Mouse (Mus musculus): Measurements from ENCODE around the gene Hist1h2ak. TPM values are rescaled to one million over a fixed set of nuclear protein-coding genes. Genes with fewer than 3 reads are reported as not detected.
"Not testable (repeated sequence)": the region's sequence is repeated elsewhere in the genome, so short reads cannot be mapped to it uniquely, and the experiment has no call there.

Hist1h2ak gene
- polyA plus RNA-seq, 1 experiment: 26.4 TPM

DNA sequence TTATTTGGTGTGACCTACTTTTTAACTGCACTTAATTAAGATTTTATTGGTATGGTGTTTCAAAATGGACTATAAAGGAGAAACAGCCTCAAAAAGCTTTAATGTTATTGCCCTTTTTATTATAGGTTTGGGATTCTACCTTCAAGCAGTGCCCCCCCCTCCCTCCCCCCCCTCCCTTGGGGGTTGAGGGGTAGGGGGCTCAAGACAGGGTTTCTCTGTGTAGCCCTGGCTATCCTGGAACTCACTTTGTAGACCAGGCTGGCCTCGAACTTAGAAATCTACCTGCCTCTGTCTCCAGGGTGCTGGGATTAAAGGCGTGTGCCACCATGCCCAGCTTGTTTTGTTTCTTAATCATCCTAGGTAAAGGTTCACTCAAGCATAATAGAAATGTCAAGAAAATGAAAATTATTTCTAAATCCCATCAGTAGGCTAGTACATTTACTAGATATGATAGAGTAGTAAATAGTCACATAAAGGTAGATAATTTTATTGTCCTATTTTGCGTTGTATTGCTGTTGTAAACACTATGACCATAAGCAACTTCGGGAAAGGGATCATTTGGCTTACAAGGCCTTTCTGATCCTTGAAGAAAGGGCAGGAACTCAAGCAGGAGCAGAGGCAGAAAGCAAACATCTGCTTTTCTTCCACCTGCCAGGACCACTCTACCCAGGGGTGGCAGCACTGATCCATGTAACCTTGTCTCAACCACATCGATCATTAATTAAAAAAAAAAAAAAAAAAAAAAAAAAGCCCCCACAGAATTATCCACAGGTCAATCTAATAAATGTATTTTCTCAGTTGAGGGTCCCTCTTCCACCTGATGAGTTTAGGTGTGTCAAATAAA is 30.4 kb downstream of the Hist1h2ak start:
- DNase-seq (ENCODE audit: low read depth): peak; percentile 26
- no peak for TF ChIP-seq CTCF (IDR thresholded peaks at IDR 0.05; ENCODE audit: borderline replicate concordance, extremely low read depth, insufficient read depth, insufficient read length)
- TF ChIP-seq POLR2A (IDR thresholded peaks at IDR 0.05; ENCODE audit: borderline replicate concordance, extremely low read depth, insufficient read depth, insufficient read length, poor library complexity, severe bottlenecking): no peak

DNA sequence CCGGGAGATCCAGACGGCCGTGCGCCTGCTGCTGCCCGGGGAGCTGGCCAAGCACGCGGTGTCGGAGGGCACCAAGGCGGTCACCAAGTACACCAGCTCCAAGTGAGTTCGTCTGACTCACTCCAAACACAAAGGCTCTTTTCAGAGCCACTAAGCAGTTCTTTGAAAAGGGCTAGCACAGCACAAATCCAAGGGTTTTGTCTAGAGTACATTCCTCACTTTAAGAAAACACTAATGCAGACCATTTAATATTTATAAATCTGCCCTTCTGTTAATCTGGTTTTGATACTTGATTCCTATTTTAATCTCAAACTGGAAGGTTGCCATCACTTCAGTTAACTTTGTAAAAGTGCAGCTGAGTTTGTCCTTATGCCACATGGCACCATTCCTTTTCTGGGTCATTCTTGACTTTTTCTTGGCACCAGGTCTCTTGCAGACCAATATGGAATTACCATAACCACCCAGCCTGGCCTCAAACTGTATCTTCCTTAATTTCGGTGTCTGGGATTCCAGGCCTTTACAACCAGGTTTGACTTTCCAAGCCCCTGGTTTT is 31.2 kb downstream of the Hist1h2ak start:
- DNase-seq (ENCODE audit: low read depth): peak; percentile 70
- TF ChIP-seq CTCF (IDR thresholded peaks at IDR 0.05; ENCODE audit: borderline replicate concordance, extremely low read depth, insufficient read depth, insufficient read length) (no peak), POLR2A (IDR thresholded peaks at IDR 0.05; ENCODE audit: borderline replicate concordance, extremely low read depth, insufficient read depth, insufficient read length, poor library complexity, severe bottlenecking) (0 out of 2 replicates have a peak, but pooled peaks have one; percentile 5)

DNA sequence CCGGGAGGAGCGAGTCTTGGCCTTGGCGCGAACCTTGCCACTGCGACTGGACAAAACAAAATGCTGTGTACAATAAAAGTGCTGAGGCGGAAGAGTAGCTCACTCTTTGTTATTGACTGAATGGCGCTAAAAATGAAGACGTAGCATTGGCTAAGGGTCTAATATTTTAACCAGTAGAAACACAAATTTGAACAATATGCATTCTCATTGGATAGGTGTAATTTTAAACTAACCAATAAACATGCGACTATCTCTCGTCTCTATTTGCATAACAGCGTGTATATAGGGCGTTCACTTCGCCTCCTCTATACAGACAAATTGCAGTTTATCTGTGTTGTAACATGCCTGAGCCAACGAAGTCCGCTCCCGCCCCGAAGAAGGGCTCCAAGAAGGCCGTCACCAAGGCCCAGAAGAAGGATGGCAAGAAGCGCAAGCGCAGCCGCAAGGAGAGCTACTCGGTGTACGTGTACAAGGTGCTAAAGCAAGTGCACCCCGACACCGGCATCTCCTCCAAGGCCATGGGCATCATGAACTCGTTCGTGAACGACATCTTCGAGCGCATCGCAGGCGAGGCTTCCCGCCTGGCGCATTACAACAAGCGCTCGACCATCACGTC is 31.8 kb downstream of the Hist1h2ak start, which contains the start of gene Hist1h2bm:
Gene Hist1h2bm, plus strand, starts transcription at position 288 of the 616 bp plus-strand sequence.
- peak; percentile 98 for DNase-seq (ENCODE audit: low read depth)
- TF ChIP-seq POLR2A (IDR thresholded peaks at IDR 0.05; ENCODE audit: borderline replicate concordance, extremely low read depth, insufficient read depth, insufficient read length, poor library complexity, severe bottlenecking): peak; percentile 52; the same call in 1 of the 2 replicates

DNA sequence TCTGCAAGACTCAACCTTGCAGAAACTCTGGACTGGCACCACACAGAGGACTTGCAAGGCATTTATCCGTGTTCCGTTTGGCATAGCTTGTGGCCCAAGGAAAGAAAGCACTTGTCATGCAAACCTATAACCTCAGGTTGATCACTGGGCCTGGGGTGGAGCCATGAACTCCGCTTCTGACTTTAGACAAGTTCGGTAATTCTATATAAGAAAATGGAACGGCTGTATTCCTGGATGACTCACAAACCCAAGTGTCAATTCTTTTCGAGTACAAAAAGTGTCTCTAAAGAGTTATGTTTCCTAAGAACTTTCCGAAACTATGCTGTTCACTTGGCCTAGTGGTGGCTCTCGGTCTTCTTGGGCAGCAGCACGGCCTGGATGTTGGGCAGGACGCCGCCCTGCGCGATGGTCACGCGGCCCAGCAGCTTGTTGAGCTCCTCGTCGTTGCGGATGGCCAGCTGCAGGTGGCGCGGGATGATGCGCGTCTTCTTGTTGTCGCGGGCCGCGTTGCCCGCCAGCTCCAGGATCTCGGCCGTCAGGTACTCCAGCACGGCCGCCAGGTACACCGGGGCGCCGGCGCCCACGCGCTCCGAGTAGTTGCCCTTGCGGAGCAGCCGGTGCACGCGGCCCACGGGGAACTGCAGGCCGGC is 32.4 kb downstream of the Hist1h2ak start:
- DNase-seq (ENCODE audit: low read depth): peak; percentile 53

DNA sequence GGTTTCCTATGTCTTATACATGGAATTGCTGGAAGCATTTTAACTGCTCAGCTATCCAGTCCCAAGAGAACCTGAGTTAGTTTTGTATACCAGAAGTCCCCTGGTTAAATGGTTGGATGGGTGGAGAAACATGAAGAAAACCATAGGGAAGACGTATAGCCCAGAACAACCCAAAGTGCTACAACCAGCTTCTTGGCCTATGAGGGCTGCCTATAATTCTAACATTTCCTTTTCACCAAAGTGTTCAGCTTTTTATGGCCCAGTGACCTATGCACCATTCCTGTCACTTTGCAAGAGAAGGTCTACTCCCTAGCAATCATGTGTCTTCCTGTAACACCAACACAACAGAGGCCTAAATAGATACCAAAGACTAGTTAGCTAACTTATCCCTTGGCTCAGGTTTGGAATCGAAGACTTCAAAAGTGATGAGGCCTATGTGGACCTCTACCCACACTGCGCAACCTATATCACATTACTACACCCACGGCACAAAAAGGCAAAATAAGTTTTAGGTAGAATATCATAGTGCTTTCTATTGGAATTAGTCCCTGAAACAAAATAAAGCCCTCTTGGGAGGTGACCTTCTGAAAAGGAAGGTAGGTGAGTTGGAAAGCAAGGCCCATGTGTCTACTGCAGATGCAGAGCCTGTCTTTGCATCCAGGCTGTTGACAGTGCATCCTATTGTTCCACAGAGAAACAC is 35.1 kb downstream of the Hist1h2ak start:
- no peak for TF ChIP-seq POLR2A (IDR thresholded peaks at IDR 0.05; ENCODE audit: borderline replicate concordance, extremely low read depth, insufficient read depth, insufficient read length, poor library complexity, severe bottlenecking)
- TF ChIP-seq CTCF (IDR thresholded peaks at IDR 0.05; ENCODE audit: borderline replicate concordance, extremely low read depth, insufficient read depth, insufficient read length): no peak
- DNase-seq (ENCODE audit: low read depth): peak; percentile 30

DNA sequence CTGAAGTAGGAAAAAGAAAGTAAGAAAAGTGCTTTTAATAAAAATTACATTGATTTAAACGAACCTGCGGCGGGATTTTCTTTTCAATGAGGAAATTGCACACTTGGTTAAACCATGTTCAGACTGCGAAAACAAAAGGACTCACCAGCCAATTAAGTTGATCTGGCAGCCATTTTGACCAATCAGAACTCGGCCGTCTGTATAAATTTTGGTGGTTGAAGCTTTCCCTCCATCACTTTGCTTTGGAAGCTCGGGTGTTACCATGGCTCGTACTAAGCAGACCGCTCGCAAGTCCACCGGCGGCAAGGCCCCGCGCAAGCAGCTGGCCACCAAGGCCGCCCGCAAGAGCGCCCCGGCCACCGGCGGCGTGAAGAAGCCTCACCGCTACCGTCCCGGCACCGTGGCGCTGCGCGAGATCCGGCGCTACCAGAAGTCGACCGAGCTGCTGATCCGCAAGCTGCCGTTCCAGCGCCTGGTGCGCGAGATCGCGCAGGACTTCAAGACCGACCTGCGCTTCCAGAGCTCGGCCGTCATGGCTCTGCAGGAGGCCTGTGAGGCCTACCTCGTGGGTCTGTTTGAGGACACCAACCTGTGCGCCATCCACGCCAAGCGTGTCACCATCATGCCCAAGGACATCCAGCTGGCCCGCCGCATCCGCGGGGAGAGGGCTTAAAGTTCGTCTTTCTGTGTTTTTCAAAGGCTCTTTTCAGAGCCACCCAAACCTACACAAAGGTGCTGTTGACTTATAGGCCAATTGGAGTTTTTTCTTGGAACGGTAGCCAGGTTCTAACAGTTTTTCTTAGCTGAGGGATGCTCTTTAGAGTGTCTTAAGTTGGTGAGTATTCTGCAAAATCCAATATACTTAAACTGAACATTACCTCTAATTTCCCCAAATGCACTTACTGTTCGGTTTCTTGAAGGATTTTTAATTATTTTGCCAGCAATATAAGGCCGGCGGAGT is 36.0 kb downstream of the Hist1h2ak start, which contains the start of gene Hist1h3h:
Gene Hist1h3h, plus strand, starts transcription at position 263 of the 961 bp plus-strand sequence.
- TF ChIP-seq POLR2A (IDR thresholded peaks at IDR 0.05; ENCODE audit: borderline replicate concordance, extremely low read depth, insufficient read depth, insufficient read length, poor library complexity, severe bottlenecking): peak; percentile 57; the same call in 1 of the 2 replicates
- peak; percentile 98 for DNase-seq (ENCODE audit: low read depth)

DNA sequence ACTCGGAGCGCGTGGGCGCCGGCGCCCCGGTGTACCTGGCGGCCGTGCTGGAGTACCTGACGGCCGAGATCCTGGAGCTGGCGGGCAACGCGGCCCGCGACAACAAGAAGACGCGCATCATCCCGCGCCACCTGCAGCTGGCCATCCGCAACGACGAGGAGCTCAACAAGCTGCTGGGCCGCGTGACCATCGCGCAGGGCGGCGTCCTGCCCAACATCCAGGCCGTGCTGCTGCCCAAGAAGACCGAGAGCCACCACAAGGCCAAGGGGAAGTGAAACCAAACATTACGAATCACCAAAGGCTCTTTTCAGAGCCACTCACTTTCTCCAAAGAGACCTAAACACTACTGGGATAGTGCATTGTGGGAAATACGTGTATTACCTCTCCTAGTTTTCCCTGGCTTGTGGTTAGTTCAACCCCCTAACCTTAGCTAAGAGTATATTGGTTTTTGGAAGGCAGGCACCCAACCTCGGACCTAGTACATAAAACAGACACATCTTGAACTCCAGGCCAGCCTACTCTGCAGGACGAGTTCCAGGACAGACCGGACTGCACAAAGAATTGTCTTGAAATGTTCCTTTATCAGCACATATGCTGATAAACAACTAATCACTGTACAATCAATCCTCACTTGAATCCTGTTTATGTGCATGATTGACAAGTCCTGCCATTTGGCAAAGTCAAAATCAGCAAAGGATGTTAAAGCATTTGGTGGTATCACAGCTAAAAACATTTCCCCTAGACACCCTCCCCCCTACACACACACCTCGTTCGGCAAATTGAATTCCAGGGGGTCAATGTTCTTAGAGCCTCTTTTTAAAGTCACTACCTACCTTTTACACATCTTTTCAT is 36.9 kb downstream of the Hist1h2ak start:
- DNase-seq (ENCODE audit: low read depth): not testable (repeated sequence)
- TF ChIP-seq POLR2A (IDR thresholded peaks at IDR 0.05; ENCODE audit: borderline replicate concordance, extremely low read depth, insufficient read depth, insufficient read length, poor library complexity, severe bottlenecking): peak; percentile 28; the same call in 1 of the 2 replicates

DNA sequence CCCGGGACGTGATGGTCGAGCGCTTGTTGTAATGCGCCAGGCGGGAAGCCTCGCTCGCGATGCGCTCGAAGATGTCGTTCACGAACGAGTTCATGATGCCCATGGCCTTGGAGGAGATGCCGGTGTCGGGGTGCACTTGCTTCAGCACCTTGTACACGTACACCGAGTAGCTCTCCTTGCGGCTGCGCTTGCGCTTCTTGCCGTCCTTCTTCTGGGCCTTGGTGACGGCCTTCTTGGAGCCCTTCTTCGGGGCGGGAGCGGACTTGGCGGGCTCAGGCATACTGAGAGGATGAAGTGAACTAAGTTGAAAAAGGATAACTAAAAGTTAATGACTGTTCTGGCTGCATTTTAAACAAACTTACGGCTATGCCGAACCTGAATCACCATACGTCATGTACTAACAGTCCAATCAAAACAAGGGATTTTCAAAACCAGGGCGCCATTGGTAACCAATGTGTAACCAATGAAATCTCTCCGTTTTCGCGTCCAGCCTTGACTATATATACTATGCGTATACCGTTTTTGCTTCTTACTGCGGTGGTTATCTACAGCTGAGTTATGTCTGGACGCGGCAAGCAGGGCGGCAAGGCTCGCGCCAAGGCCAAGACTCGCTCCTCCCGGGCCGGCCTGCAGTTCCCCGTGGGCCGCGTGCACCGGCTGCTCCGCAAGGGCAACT is 37.6 kb downstream of the Hist1h2ak start, which contains the start of the genes Hist1h2bl and Hist1h2ai:
Gene Hist1h2bl, minus strand, starts transcription at position 280 of the 676 bp plus-strand sequence.
Gene Hist1h2ai, plus strand, starts transcription at position 559 of the 676 bp plus-strand sequence.
- TF ChIP-seq POLR2A (IDR thresholded peaks at IDR 0.05; ENCODE audit: borderline replicate concordance, extremely low read depth, insufficient read depth, insufficient read length, poor library complexity, severe bottlenecking): peak; percentile 62; the same call in 1 of the 2 replicates

More for the DNA sequence above, 37.6 kb downstream of the Hist1h2ak start, which contains the start of the genes Hist1h2bl and Hist1h2ai:
- DNase-seq (ENCODE audit: low read depth): peak; percentile 99
